Mouse (Mus musculus) intestine, embryonic 15.5 days (tissue): Measurements from ENCODE around the gene Grk5. TPM values are rescaled to one million over a fixed set of nuclear protein-coding genes. Genes with fewer than 3 reads are reported as not detected.

Source experiments
- ATAC-seq: fragments of 200-750 bp; cut with Nextera tagmentation; 2 replicates; pipeline ENCODE4 v1.8.0; 2017; ENCODE audit warnings: moderate TSS enrichment, moderate library complexity
- H3K27ac ChIP-seq: fragments of 300-500 bp; sonication (generic); 2 replicates; pipeline ENCODE4 v1.5.1; 2015; ENCODE audit warnings: mild to moderate bottlenecking, inconsistent platforms
- H3K27me3 ChIP-seq: fragments of 300-500 bp; sonication (generic); replicated peaks from 2 replicates; pipeline ENCODE4 v1.6.1; 2015; ENCODE audit warnings: inconsistent platforms
- H3K36me3 ChIP-seq: fragments of 300-500 bp; sonication (generic); 2 replicates; pipeline ENCODE4 v1.6.1; 2015; ENCODE audit warnings: inconsistent platforms
- H3K4me1 ChIP-seq: fragments of 300-500 bp; sonication (generic); replicated peaks from 2 replicates; pipeline ENCODE4 v1.6.1; 2015; ENCODE audit warnings: inconsistent platforms
- H3K4me2 ChIP-seq: fragments of 300-500 bp; sonication (generic); replicated peaks from 2 replicates; pipeline ENCODE4 v1.6.1; 2015; ENCODE audit warnings: mild to moderate bottlenecking, inconsistent platforms
- H3K4me3 ChIP-seq: fragments of 300-500 bp; sonication (generic); replicated peaks from 2 replicates; pipeline ENCODE4 v1.5.1; 2015; ENCODE audit warnings: inconsistent platforms
- H3K9ac ChIP-seq: fragments of 300-500 bp; sonication (generic); 2 replicates; pipeline ENCODE4 v1.6.1; 2015; ENCODE audit warnings: inconsistent platforms
- H3K9me3 ChIP-seq: fragments of 300-500 bp; sonication (generic); 2 replicates; pipeline ENCODE4 v1.6.1; 2016; ENCODE audit warnings: inconsistent platforms
- WGBS: fragments of 180-500 bp; shearing (Covaris S2); methylation state at CpG from one replicate; pipeline ENCODE4 v1.1.7; 2015; 5-methylcytosine and 5-hydroxymethylcytosine counted together
- polyA plus RNA-seq: library from polyadenylated mRNA; unstranded; fragments of >200 nt; fragmentation: Nextera tagmentation; extraction: Ambion mirVana; gene quantifications from 2 replicates; pipeline ENCODE4 v1.2.1, GENCODE M21; 2015

Gene Grk5
- polyA plus RNA-seq, 1 experiment from 2014 or later, result 2.0 TPM

- Histone ChIP-seq H3K4me1 (peaks cover 3% of the 10 kb centered on the region; the same call in 1 of the 2 replicates), H3K9me3 (no peaks in the 10 kb centered on the region), H3K27me3 (no peaks in the 10 kb centered on the region), H3K36me3 (no peaks in the 10 kb centered on the region), H3K27ac (no peak overlapping the region), H3K4me3 (no peak overlapping the region), H3K9ac (no peak overlapping the region), H3K4me2 (no peak overlapping the region)
- no peak for ATAC-seq
These were observed 162.5 kb downstream of the Grk5 start for GRCm38 (mm10) chr19:61052008-61052407.

GRCm38 (mm10) chr19:61052786-61053185, 163.2 kb downstream of the Grk5 start:
- no peak overlapping the region for H3K4me2 ChIP-seq
- H3K9ac ChIP-seq, result no peak overlapping the region
- no peak overlapping the region for H3K4me3 ChIP-seq
- H3K27me3 ChIP-seq, result no peaks in the 10 kb centered on the region
- no peak overlapping the region for H3K27ac ChIP-seq
- no peak for ATAC-seq
- H3K9me3 ChIP-seq, result no peaks in the 10 kb centered on the region
- peaks cover 4% of the 10 kb centered on the region; the same call in 1 of the 2 replicates for H3K4me1 ChIP-seq
- H3K36me3 ChIP-seq, result no peaks in the 10 kb centered on the region

GRCm38 (mm10) chr19:61056783-61057410, 167.3 kb downstream of the Grk5 start:
- no peak overlapping the region for H3K4me2 ChIP-seq
- H3K4me3 ChIP-seq, result no peak overlapping the region
- no peaks in the 10 kb centered on the region for H3K27me3 ChIP-seq
- no peaks in the 10 kb centered on the region for H3K9me3 ChIP-seq
- no peaks in the 10 kb centered on the region for H3K36me3 ChIP-seq
- WGBS, result 58% methylated on average over 5 of the region's 5 CpGs
- ATAC-seq, result no peak
- H3K4me1 ChIP-seq, result peaks cover 4% of the 10 kb centered on the region; the same call in 1 of the 2 replicates
- no peak overlapping the region for H3K9ac ChIP-seq
- H3K27ac ChIP-seq, result peak overlapping the region; percentile 19; the same call in 1 of the 2 replicates

GRCm38 (mm10) chr19:61057581-61057980, 168.0 kb downstream of the Grk5 start:
- Histone ChIP-seq H3K9me3 (no peaks in the 10 kb centered on the region), H3K4me2 (no peak overlapping the region), H3K36me3 (no peaks in the 10 kb centered on the region), H3K27ac (no peak overlapping the region), H3K27me3 (no peaks in the 10 kb centered on the region), H3K4me1 (peaks cover 4% of the 10 kb centered on the region; the same call in 1 of the 2 replicates), H3K9ac (no peak overlapping the region), H3K4me3 (no peak overlapping the region)
- WGBS, result 6% methylated on average over 3 of the region's 3 CpGs
- ATAC-seq, result peak; percentile 71

- Histone ChIP-seq H3K27ac (no peak overlapping the region), H3K9ac (no peak overlapping the region), H3K4me1 (no peaks in the 10 kb centered on the region), H3K36me3 (no peaks in the 10 kb centered on the region), H3K4me2 (no peak overlapping the region), H3K27me3 (no peaks in the 10 kb centered on the region), H3K9me3 (no peaks in the 10 kb centered on the region), H3K4me3 (no peak overlapping the region)
- no peak for ATAC-seq
- 86% methylated on average over 3 of the region's 3 CpGs for WGBS
These were observed 174.8 kb downstream of the Grk5 start for GRCm38 (mm10) chr19:61064386-61064785.

- WGBS, result 96% methylated on average over 1 of the region's 1 CpGs
- no peak overlapping the region for H3K27ac ChIP-seq
- H3K4me2 ChIP-seq, result no peak overlapping the region
- no peak overlapping the region for H3K4me3 ChIP-seq
- H3K27me3 ChIP-seq, result no peaks in the 10 kb centered on the region
- no peaks in the 10 kb centered on the region for H3K36me3 ChIP-seq
- ATAC-seq, result no peak
- no peak overlapping the region for H3K9ac ChIP-seq
- no peaks in the 10 kb centered on the region for H3K9me3 ChIP-seq
- no peaks in the 10 kb centered on the region for H3K4me1 ChIP-seq
These were observed 175.5 kb downstream of the Grk5 start for GRCm38 (mm10) chr19:61065011-61065410.

- ATAC-seq, result no peak
- Histone ChIP-seq H3K27ac (no peak overlapping the region), H3K4me2 (no peak overlapping the region), H3K36me3 (no peaks in the 10 kb centered on the region), H3K4me1 (no peaks in the 10 kb centered on the region), H3K9me3 (no peaks in the 10 kb centered on the region), H3K9ac (no peak overlapping the region), H3K4me3 (no peak overlapping the region), H3K27me3 (no peaks in the 10 kb centered on the region)
- WGBS, result 87% methylated on average over 3 of the region's 3 CpGs
These were observed 189.1 kb downstream of the Grk5 start for GRCm38 (mm10) chr19:61078622-61079021.

GRCm38 (mm10) chr19:61080251-61080749, 190.8 kb downstream of the Grk5 start:
- no peaks in the 10 kb centered on the region for H3K4me1 ChIP-seq
- H3K9me3 ChIP-seq, result no peaks in the 10 kb centered on the region
- no peak overlapping the region for H3K27ac ChIP-seq
- no peaks in the 10 kb centered on the region for H3K27me3 ChIP-seq
- no peak overlapping the region for H3K4me2 ChIP-seq
- no peaks in the 10 kb centered on the region for H3K36me3 ChIP-seq
- no peak overlapping the region for H3K9ac ChIP-seq
- WGBS, result 90% methylated on average over 5 of the region's 5 CpGs
- no peak overlapping the region for H3K4me3 ChIP-seq
- no peak for ATAC-seq

- H3K27me3 ChIP-seq, result no peaks in the 10 kb centered on the region
- no peaks in the 10 kb centered on the region for H3K9me3 ChIP-seq
- no peak for ATAC-seq
- H3K9ac ChIP-seq, result no peak overlapping the region
- no peak overlapping the region for H3K4me2 ChIP-seq
- 91% methylated on average over 8 of the region's 8 CpGs for WGBS
- no peaks in the 10 kb centered on the region for H3K36me3 ChIP-seq
- no peak overlapping the region for H3K27ac ChIP-seq
- no peak overlapping the region for H3K4me3 ChIP-seq
- no peaks in the 10 kb centered on the region for H3K4me1 ChIP-seq
These were observed 193.5 kb downstream of the Grk5 start for GRCm38 (mm10) chr19:61083006-61083405.

GRCm38 (mm10) chr19:61084149-61084940, 194.8 kb downstream of the Grk5 start:
- no peak overlapping the region for H3K9ac ChIP-seq
- no peaks in the 10 kb centered on the region for H3K27me3 ChIP-seq
- 46% methylated on average over 4 of the region's 4 CpGs for WGBS
- no peak overlapping the region for H3K4me3 ChIP-seq
- no peaks in the 10 kb centered on the region for H3K9me3 ChIP-seq
- no peaks in the 10 kb centered on the region for H3K4me1 ChIP-seq
- no peaks in the 10 kb centered on the region for H3K36me3 ChIP-seq
- peak; percentile 67 for ATAC-seq
- H3K27ac ChIP-seq, result no peak overlapping the region
- H3K4me2 ChIP-seq, result no peak overlapping the region

- Histone ChIP-seq H3K9ac (no peak overlapping the region), H3K9me3 (no peaks in the 10 kb centered on the region), H3K4me1 (no peaks in the 10 kb centered on the region), H3K36me3 (no peaks in the 10 kb centered on the region), H3K4me2 (no peak overlapping the region), H3K4me3 (no peak overlapping the region), H3K27ac (no peak overlapping the region), H3K27me3 (no peaks in the 10 kb centered on the region)
- ATAC-seq, result no peak
- 69% methylated on average over 2 of the region's 2 CpGs for WGBS
These were observed 195.7 kb downstream of the Grk5 start for GRCm38 (mm10) chr19:61085217-61085616.

GRCm38 (mm10) chr19:61087781-61088180, 198.2 kb downstream of the Grk5 start:
- no peaks in the 10 kb centered on the region for H3K4me1 ChIP-seq
- 90% methylated on average over 1 of the region's 1 CpGs for WGBS
- H3K9me3 ChIP-seq, result no peaks in the 10 kb centered on the region
- H3K4me3 ChIP-seq, result no peak overlapping the region
- H3K4me2 ChIP-seq, result no peak overlapping the region
- no peak overlapping the region for H3K9ac ChIP-seq
- H3K36me3 ChIP-seq, result no peaks in the 10 kb centered on the region
- no peak overlapping the region for H3K27ac ChIP-seq
- H3K27me3 ChIP-seq, result no peaks in the 10 kb centered on the region
- no peak for ATAC-seq

GRCm38 (mm10) chr19:61089001-61089400, 199.5 kb downstream of the Grk5 start:
- Histone ChIP-seq H3K4me1 (no peaks in the 10 kb centered on the region), H3K9me3 (no peaks in the 10 kb centered on the region), H3K4me2 (no peak overlapping the region), H3K27ac (no peak overlapping the region), H3K4me3 (no peak overlapping the region), H3K27me3 (no peaks in the 10 kb centered on the region), H3K36me3 (no peaks in the 10 kb centered on the region), H3K9ac (no peak overlapping the region)
- WGBS, result 95% methylated on average over 3 of the region's 3 CpGs
- ATAC-seq, result no peak
